Mouse (Mus musculus) liver, postnatal 0 days (tissue): ENCODE measurements around the gene Cmtm2a.
"Not testable (repeated sequence)": the region's sequence is repeated elsewhere in the genome, so short reads cannot be mapped to it uniquely, and the experiment has no call there.

Experiments
- CTCF ChIP-seq: sonication (generic); IDR thresholded peaks from 2 replicates; pipeline ENCODE4 v1.5.1; 2016; ENCODE audit warnings: antibody characterized with exemption, low read depth
- EP300 ChIP-seq: IDR thresholded peaks from 2 replicates; pipeline ENCODE4 v1.6.1; 2016; ENCODE audit warnings: antibody characterized with exemption, low read depth, mild to moderate bottlenecking

DNA sequence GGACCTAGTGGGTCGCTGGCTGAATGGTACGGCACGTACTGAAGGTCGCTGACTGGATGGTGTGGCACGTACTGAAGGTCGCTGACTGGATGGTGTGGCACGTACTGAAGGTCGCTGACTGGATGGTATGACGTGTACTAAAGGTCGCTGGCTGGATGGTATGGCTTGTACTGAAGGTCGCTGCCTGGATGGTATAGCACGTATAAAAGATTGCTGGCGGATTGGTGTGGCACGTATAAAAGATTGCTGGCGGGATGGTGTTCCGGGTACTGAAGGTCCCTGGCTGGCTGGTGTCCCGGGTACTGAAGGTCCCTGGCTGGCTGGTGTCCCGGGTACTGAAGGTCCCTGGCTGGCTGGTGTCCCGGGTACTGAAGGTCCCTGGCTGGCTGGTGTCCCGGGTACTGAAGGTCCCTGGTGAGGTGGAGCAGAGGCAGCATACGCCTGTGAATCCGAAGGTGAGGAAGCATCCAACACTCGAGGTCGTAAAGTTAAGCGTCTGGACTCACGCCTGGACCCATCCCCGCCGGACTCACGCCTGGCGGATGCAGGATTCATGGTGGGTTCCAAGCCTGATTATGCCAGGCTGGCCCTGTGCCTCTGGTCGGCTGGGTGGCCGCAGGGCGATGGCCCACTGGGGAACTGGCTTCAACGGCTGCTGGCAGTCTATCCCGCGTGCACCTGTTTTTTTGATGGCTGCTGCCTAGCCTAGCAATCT, 16.6 kb upstream of the Cmtm2a start, which contains the start of the genes Gm45711 and Cmtm1:
- not testable (repeated sequence) for TF ChIP-seq EP300, CTCF
